Mouse (Mus musculus): ENCODE results near the gene Myo10. TPM values are rescaled to one million over a fixed set of nuclear protein-coding genes. Genes with fewer than 3 reads are reported as not detected.

The Myo10 gene
- total RNA-seq, 2 experiments from 2014 or later, result 64.4 to 66.1 TPM

DNA sequence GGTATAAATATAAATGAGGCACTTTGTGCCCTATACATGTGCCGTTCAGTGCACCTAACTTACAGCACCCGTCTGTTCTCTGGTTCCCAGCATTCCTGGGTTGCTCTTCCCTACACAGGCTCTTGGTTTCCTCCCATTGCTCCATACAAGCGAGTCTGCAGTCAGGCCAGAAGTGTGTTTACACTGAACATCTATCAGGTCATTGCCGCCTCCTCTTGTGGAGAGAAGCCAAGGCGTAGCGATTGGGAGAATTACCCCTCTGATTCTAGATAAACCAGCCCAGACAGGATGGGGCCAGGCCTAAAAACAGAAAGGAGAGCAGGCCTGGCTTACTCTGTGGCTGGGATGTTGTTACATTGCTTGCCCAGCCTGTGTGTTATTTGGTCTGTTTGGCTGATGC is 187.3 kb downstream of the Myo10 start:
- intact Hi-C loops (cut with DNase I), result loop anchor here (5.0 kb wide), 1 partner anchor 93 kb away; no protein-coding TSS in a partner anchor
- DNase-seq (ENCODE audit: low spot score), result no peak

DNA sequence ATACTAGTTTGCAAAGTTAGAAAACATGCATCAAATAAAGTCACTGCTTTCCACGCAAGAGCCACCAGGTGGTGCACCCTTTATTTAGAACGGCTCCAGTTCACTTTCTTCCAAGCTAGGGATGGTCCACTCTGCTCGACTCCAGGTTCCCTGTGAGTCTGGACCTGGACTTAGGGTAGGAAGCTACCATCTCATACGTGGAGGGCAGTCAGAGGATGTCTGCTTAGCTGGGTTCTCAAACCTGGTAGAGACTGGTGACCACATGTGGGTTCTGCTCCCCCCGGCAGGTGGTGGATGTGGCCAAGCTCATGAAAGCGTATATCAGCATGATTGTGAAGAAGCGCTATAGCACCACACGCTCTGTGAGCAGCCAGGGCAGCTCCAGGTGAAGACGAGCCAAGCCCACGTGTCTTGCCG is 189.5 kb downstream of the Myo10 start:
- intact Hi-C loops (cut with DNase I), result no loop called here
- no peak for DNase-seq (ENCODE audit: low spot score)

DNA sequence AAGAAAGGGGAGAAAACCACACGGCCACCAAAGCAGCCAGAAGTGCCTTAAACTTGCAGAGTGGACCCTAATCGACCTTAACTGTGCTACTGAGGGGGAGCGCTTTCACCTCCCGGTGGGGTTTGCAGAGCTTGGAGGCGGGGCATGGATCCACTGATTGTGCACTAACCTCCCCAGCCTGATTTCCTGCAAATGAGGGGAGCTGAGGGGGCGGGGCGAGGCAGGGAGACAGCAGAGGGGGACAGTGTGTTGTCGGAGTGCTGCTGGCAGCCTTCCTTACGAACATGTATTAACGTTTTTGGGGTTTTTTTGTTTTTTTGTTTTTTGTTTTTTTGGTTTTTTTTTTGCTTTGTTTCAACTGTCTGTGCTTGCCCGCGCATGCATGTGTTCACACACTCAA is 190.2 kb downstream of the Myo10 start:
- intact Hi-C loops (cut with DNase I), result no loop called here
- DNase-seq (ENCODE audit: low spot score), result no peak

- intact Hi-C loops (cut with DNase I), result no loop called here
- DNase-seq (ENCODE audit: low spot score), result no peak
Observed at GRCm38 (mm10) chr15:25814535-25814934, 192.2 kb downstream of the Myo10 start.

GRCm38 (mm10) chr15:25817191-25817590 is 194.9 kb downstream of the Myo10 start:
- intact Hi-C loops (cut with DNase I), result no loop called here
- no peak for DNase-seq (ENCODE audit: low spot score)

GRCm38 (mm10) chr15:25821981-25822380 is 199.7 kb downstream of the Myo10 start:
- intact Hi-C loops (cut with DNase I), result no loop called here
- DNase-seq (ENCODE audit: low spot score), result no peak

- intact Hi-C loops (cut with DNase I), result no loop called here
- DNase-seq (ENCODE audit: low spot score), result no peak
Observed at GRCm38 (mm10) chr15:25822656-25823055, 200.3 kb downstream of the Myo10 start.

- DNase-seq (ENCODE audit: low spot score), result no peak
- intact Hi-C loops (cut with DNase I), result no loop called here
Observed at GRCm38 (mm10) chr15:25826531-25826961, 204.2 kb downstream of the Myo10 start.

DNA sequence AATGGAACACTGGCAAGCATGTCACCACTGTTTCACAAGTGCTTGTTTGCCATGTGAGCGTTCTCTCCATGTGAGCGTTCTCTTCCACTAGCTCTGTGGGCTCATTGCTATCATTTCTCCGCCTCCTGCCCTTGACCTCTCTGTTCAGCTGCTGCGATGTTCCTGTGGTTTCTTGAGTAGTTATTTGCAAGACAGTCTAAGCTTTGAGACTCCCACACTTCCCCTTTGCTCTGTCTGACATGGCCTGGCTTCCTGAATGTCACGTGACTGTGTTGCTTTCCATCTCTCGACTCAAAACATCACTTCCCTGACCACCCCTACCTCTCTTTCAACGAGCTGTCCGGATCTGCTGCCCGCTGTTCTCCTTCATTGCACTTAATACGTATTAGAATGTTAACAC is 206.1 kb downstream of the Myo10 start:
- intact Hi-C loops (cut with DNase I), result no loop called here
- DNase-seq (ENCODE audit: low spot score), result no peak

- DNase-seq (ENCODE audit: low spot score), result no peak
- intact Hi-C loops (cut with DNase I), result no loop called here
Observed at GRCm38 (mm10) chr15:25830426-25830825, 208.1 kb downstream of the Myo10 start.

- intact Hi-C loops (cut with DNase I), result no loop called here
- DNase-seq (ENCODE audit: low spot score), result no peak
Observed at GRCm38 (mm10) chr15:25834282-25834681, 212.0 kb downstream of the Myo10 start.

GRCm38 (mm10) chr15:25834920-25835674 is 212.8 kb downstream of the Myo10 start:
- intact Hi-C loops (cut with DNase I), result no loop called here

DNA sequence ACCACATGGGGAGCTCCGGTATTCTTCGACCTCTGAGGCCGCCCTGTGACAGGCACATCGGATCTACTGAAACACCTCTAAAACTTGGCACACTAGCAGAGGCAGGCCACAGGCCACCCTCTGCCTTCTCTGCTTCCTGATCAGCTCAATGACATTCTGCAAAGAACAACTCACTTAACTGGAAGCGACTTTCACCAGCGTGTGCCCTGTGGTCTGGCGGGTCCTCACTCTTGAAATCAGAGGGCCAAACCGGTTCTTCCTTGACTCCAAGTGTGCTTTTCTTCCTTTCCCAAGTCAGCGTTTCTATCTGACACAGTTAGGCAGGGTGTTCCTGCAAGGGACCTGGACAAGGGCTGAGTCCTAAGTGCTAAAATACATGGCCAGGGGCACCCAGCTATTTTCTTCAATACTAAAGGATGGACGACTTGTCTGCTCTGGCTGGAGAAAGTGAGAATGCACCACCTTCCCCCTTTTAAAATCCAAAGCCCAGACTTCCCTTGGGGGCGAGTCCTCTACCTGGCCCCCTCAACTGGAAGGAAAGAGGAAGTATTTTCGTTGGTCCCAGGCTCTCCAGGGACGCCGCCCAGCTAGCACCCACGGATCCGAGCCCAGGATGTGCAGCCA is 220.2 kb downstream of the Myo10 start:
- no peak for DNase-seq (ENCODE audit: low spot score)
- intact Hi-C loops (cut with DNase I), result no loop called here

More at GRCm38 (mm10) chr15:25834920-25835674, 212.8 kb downstream of the Myo10 start:
- DNase-seq (ENCODE audit: low spot score), result no peak

DNA sequence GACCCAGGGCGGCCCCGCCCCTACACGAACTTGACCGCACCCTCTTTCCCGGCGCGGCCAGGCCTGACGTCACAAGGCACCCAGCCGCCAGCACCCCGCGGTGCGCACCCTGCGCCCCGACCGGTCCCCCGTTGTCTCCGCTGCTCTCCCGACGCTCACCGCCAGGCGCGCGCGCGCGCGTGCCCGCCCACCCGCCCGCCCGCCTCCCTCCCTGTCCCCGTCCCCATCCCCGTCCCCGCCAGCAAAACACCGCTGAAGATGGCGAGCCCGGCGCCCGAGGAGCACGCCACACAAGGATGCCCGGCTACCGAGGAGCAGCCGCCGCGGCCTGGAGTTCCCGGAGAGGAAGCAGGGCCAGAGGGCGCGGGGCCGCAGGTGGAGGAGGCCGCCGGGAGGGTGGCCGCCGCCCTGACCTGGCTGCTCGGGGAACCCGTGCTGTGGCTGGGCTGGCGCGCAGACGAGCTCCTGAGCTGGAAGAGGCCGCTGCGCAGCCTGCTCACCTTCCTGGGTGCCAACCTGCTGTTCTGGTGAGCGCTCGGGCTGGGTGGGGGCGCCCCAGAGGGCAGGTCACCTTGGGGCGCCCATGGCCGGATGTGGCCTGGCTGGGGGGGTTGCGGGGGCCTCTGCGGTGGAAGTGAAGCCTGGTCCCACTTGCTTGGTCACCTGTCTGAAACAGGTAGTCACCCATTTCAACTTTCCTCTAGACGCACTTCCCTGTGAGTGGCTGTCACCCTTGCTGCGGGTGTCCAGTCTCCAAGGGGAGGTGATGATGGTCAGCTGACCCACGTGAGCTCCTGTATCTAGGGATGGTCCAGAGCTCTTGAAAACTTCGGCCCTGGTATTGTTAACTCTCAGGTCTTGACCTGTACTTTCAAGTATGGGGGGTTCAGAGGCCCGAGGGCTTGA is 221.0 kb downstream of the Myo10 start, which contains the start of gene Retreg1:
Gene Retreg1 (plus strand): TSS at position 95 of the 906 bp plus-strand sequence.
- DNase-seq (ENCODE audit: low spot score), result peak; percentile 58
- intact Hi-C loops (cut with DNase I), result no loop called here

DNA sequence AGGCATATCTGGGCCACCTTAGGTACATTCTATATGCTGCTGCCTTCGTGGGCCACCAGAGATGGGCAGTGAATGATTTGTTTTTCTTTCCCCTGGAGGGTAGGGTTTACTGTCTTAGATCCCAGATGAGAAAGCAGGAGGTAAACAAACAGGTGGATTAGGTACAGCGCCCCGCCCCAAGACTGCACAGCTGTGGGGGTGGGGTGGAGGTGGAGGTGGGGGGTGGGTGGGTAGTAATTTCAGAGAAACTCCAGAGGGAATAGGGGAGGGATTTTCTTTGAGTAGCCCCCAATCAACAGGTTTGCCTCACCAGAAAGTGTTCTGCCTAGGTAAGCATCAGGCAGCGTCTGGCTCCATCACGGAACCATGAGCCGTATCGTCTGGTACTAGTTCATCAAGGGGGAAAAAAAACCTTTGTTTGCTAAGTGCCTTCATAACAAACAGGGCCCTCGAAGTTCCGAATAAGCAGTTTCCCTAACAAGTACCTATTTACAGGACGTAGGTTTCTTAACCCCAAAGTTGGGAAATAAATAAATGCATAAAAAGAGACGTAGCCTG is 221.8 kb downstream of the Myo10 start:
- no peak for DNase-seq (ENCODE audit: low spot score)
- intact Hi-C loops (cut with DNase I), result no loop called here

- intact Hi-C loops (cut with DNase I), result no loop called here
Observed at GRCm38 (mm10) chr15:25844771-25845170, 222.4 kb downstream of the Myo10 start.

GRCm38 (mm10) chr15:25847576-25848168 is 225.3 kb downstream of the Myo10 start:
- no peak for DNase-seq (ENCODE audit: low spot score)
- intact Hi-C loops (cut with DNase I), result no loop called here

More at GRCm38 (mm10) chr15:25844771-25845170, 222.4 kb downstream of the Myo10 start:
- no peak for DNase-seq (ENCODE audit: low spot score)

- no peak for DNase-seq (ENCODE audit: low spot score)
- intact Hi-C loops (cut with DNase I), result no loop called here
Observed at GRCm38 (mm10) chr15:25850552-25850951, 228.2 kb downstream of the Myo10 start.

- DNase-seq (ENCODE audit: low spot score), result no peak
- intact Hi-C loops (cut with DNase I), result no loop called here
Observed at GRCm38 (mm10) chr15:25854270-25854904, 232.1 kb downstream of the Myo10 start.

All from heart, postnatal 25 days (tissue).